Mouse (Mus musculus) kidney, embryonic 16.5 days (tissue): ENCODE data around the gene Siah2. TPM values are rescaled to one million over a fixed set of nuclear protein-coding genes. Genes with fewer than 3 reads are reported as not detected.

ENCODE experiments used
- ATAC-seq: fragments of 200-750 bp; cut with Nextera tagmentation; 2 replicates; pipeline ENCODE4 v1.8.0; 2017; ENCODE audit warnings: moderate TSS enrichment; ENCODE audit not compliant: low FRiP score, low TSS enrichment
- H3K27ac ChIP-seq: fragments of 300-500 bp; sonication (generic); 2 replicates; pipeline ENCODE4 v1.5.1; 2014; ENCODE audit warnings: low read length
- H3K27me3 ChIP-seq: fragments of 300-500 bp; sonication (generic); 2 replicates; pipeline ENCODE4 v1.6.1; 2014; ENCODE audit warnings: low read length, control low read depth, mixed read lengths; ENCODE audit not compliant: insufficient read depth
- H3K36me3 ChIP-seq: fragments of 300-500 bp; sonication (generic); 2 replicates; pipeline ENCODE4 v1.6.1; 2014; ENCODE audit warnings: low read length, control low read depth, mixed read lengths; ENCODE audit not compliant: insufficient read depth
- H3K4me1 ChIP-seq: fragments of 300-500 bp; sonication (generic); 2 replicates; pipeline ENCODE4 v1.6.1; 2014; ENCODE audit warnings: low read length, control low read depth, mixed read lengths; ENCODE audit not compliant: insufficient read depth
- H3K4me2 ChIP-seq: fragments of 300-500 bp; sonication (generic); replicated peaks from 2 replicates; pipeline ENCODE4 v1.6.1; 2014; ENCODE audit warnings: low read depth, low read length
- H3K4me3 ChIP-seq: fragments of 300-500 bp; sonication (generic); 2 replicates; pipeline ENCODE4 v1.5.1; 2014; ENCODE audit warnings: mild to moderate bottlenecking, low read length
- H3K9ac ChIP-seq: fragments of 300-500 bp; sonication (generic); replicated peaks from 2 replicates; pipeline ENCODE4 v1.6.1; 2014; ENCODE audit warnings: low read length
- H3K9me3 ChIP-seq: fragments of 300-500 bp; sonication (generic); 2 replicates; pipeline ENCODE4 v1.6.1; 2016; ENCODE audit warnings: low read length, control low read depth
- WGBS: fragments of 180-500 bp; shearing (Covaris S2); extraction: QIAGEN DNeasy Blood & Tissue Kit; methylation state at CpG from one replicate; pipeline ENCODE4 v1.1.7; 2014; 5-methylcytosine and 5-hydroxymethylcytosine counted together
- polyA plus RNA-seq: library from polyadenylated mRNA; unstranded; fragments of >200 nt; fragmentation: Nextera tagmentation; extraction: Ambion mirVana; gene quantifications from 2 replicates; pipeline ENCODE4 v1.2.1, GENCODE M21; 2015

The Siah2 gene
- polyA plus RNA-seq, 1 experiment from 2014 or later = 3.7 TPM

DNA sequence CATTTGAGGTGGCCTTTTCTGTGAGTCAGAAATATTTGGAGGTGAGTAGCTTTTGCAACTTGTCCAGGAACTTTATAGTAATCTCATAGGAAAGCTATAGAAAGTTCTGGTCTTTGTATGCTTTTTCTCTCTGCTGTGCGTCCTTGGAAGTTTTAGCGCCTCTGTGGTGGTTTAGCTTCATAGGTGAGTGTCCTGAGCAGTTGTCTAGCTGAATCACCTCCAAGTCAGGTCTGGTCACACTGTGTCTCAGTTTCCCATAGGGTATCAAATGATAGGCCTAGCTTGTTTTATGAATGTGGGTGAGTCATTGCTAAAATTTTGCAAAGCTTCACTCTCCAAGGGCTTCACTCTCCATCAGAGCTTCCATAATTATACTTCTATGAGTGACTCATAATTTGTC lies 31.5 kb upstream of the Siah2 start:
- ATAC-seq = no peak
- Histone ChIP-seq H3K4me3 (no peak overlapping the region), H3K36me3 (no peaks in the 10 kb centered on the region), H3K9ac (no peak overlapping the region), H3K4me2 (no peak overlapping the region), H3K9me3 (no peaks in the 10 kb centered on the region), H3K27ac (no peak overlapping the region), H3K4me1 (no peaks in the 10 kb centered on the region), H3K27me3 (no peaks in the 10 kb centered on the region)
- 82% methylated on average over 2 of the region's 2 CpGs for WGBS

DNA sequence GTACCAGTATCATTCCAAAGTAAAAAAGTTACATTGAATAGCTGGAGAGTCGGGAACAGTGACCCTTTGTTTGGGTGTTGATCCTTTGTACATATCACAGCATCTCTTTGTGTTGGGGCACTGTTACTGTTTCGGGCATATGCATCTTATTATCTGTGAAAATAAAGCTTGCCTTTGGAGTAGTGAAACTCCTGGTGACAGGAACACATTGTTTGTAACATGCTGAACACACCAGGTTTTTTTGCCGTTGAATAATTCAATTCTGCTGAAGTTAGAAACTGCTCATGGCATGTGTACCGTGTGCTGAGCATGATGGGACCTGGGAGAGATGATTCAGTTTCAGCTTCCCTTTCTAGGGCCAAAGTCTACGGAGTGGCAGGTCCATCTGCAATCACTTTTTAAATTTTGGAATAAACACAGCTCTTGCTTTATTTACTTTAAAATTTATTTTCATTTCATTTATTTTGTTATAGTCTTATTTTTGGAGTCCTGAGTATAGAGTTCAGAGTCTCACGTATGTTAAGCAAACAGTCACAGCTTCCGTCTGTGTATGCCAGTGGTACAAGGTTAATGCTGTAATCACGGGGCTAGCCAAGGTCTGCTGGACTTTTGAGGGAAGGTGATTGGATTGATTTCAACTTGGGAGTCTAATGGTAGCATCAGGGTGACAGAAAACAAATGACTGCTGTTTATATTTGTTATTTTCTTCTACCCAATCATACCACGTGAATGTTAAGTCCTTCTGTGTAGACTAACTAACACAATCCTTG lies 27.4 kb upstream of the Siah2 start:
- Histone ChIP-seq H3K9me3 (peaks cover 5% of the 10 kb centered on the region; the same call in 1 of the 2 replicates), H3K4me2 (no peak overlapping the region), H3K27me3 (no peaks in the 10 kb centered on the region), H3K36me3 (no peaks in the 10 kb centered on the region), H3K4me1 (no peaks in the 10 kb centered on the region), H3K27ac (no peak overlapping the region), H3K4me3 (no peak overlapping the region), H3K9ac (no peak overlapping the region)
- ATAC-seq = no peak
- WGBS = 85% methylated on average over 9 of the region's 9 CpGs

DNA sequence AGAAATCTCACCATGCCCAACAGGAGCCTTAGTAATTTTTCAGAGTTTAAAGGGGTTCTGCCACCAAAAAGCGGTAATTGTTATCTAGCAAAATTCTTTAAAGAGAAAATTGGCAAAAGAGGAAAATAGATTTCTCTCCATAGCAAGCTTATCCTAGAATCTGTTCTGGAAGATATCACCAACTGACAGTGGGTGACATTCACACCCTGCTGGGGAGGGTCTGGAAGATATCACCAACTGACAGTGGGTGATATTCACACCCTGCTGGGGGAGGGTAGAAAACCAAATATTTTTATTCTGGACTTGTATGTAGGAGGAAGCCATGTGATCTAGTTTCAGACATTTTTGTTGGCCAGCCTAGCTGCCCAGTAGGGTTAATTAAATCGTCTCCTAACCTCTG lies 24.5 kb upstream of the Siah2 start:
- 81% methylated on average over 2 of the region's 2 CpGs for WGBS
- no peaks in the 10 kb centered on the region for H3K36me3 ChIP-seq
- H3K27me3 ChIP-seq = no peaks in the 10 kb centered on the region
- no peaks in the 10 kb centered on the region for H3K4me1 ChIP-seq
- H3K4me2 ChIP-seq = no peak overlapping the region
- no peak overlapping the region for H3K27ac ChIP-seq
- H3K9ac ChIP-seq = no peak overlapping the region
- ATAC-seq = no peak
- H3K4me3 ChIP-seq = no peak overlapping the region
- H3K9me3 ChIP-seq = peaks cover 5% of the 10 kb centered on the region; the same call in 1 of the 2 replicates

DNA sequence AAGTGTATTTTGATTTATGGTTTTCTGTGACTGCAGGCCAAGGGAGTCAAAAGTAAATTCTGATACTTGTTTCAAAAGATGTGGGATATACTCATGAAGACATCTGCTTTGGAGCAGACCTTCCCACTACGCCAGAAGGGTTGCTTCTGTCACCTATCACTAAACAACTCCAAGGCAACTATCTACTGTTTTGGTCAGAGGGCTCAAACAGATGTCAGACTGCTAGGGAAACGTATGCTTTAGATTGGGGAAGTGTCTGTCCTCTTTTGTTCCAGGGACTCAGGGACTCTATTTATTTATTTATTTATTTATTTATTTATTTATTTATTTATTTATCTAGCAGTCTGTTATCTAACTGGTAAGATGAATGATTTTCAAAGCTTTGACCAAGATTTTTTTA lies 22.6 kb upstream of the Siah2 start:
- Histone ChIP-seq H3K4me3 (no peak overlapping the region), H3K4me2 (no peak overlapping the region), H3K9ac (no peak overlapping the region), H3K4me1 (no peaks in the 10 kb centered on the region), H3K9me3 (peaks cover 5% of the 10 kb centered on the region; the same call in 1 of the 2 replicates), H3K27ac (no peak overlapping the region), H3K36me3 (no peaks in the 10 kb centered on the region), H3K27me3 (no peaks in the 10 kb centered on the region)
- no peak for ATAC-seq
- whole genome bisulfite sequencing = 69% methylated on average over 2 of the region's 2 CpGs

DNA sequence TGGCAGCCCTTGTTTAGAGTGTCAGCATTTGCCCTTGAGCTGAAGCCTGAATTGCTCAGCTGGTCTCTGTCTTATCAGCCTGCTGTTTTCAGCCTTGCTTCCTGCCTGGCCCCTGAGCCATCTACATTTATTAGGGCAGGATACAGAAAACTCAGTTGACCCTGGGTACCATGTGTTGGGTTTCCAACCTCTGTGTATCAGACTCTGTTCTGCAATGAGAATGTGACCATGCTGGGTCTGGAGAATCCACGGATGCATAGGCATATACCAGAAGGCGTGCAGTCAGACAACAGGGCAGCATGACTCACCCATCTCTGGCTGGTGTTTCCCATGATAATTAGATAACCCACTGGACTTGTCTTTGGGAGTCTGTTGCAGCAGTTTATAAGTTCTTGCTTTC lies 21.8 kb upstream of the Siah2 start:
- no peaks in the 10 kb centered on the region for H3K4me1 ChIP-seq
- peaks cover 5% of the 10 kb centered on the region; the same call in 1 of the 2 replicates for H3K9me3 ChIP-seq
- H3K36me3 ChIP-seq = no peaks in the 10 kb centered on the region
- no peak overlapping the region for H3K27ac ChIP-seq
- H3K9ac ChIP-seq = no peak overlapping the region
- no peak overlapping the region for H3K4me2 ChIP-seq
- no peak for ATAC-seq
- H3K27me3 ChIP-seq = no peaks in the 10 kb centered on the region
- H3K4me3 ChIP-seq = no peak overlapping the region
- WGBS = 72% methylated on average over 2 of the region's 2 CpGs

DNA sequence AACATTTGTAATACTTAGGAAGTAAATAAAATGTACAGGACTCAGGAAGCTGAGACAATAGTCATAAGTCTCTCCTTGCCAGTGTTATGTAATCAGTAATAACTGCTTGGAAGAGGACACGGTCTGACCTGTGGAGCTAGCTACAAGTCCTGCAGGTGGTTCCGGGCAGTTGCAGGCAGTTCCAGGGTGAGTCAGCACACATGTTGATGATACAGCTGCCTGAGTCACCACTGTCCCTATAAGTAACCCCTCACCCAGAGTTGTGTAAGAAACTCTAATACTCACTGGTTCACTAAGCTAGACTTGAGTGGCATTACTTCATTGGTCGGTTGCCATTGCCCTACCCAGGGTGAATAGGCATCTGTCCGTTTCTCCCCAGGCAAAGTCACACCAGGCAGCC lies 21.0 kb upstream of the Siah2 start:
- H3K27me3 ChIP-seq = no peaks in the 10 kb centered on the region
- H3K9ac ChIP-seq = no peak overlapping the region
- no peak for ATAC-seq
- H3K4me2 ChIP-seq = no peak overlapping the region
- no peaks in the 10 kb centered on the region for H3K36me3 ChIP-seq
- H3K4me3 ChIP-seq = no peak overlapping the region
- H3K9me3 ChIP-seq = peaks cover 5% of the 10 kb centered on the region; the same call in 1 of the 2 replicates
- WGBS = 85% methylated on average over 4 of the region's 4 CpGs
- H3K4me1 ChIP-seq = no peaks in the 10 kb centered on the region
- no peak overlapping the region for H3K27ac ChIP-seq

DNA sequence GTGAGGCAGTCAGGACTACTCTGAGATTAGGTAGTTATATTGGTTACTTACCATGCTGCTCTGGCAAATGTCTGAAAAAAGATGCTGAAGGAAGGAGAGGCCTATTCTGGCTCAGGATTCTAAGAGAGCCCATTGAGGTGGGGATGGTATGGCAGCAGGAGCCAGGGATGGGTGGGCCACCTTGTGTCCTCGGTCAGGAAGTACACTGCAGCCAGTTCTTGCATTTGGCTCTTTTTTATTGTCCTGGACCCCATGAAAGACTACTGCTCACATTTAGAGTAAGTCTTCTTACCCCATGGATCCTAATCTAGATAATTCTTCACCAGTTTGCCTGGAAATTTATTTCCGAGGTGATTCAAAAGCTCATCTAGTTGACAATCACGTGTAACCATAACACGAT lies 12.3 kb upstream of the Siah2 start:
- Histone ChIP-seq H3K9ac (no peak overlapping the region), H3K27ac (no peak overlapping the region), H3K4me3 (no peak overlapping the region), H3K4me1 (no peaks in the 10 kb centered on the region), H3K36me3 (no peaks in the 10 kb centered on the region), H3K27me3 (no peaks in the 10 kb centered on the region), H3K4me2 (no peak overlapping the region), H3K9me3 (peaks cover 4% of the 10 kb centered on the region; the same call in 1 of the 2 replicates)
- 77% methylated on average over 4 of the region's 4 CpGs for WGBS
- no peak for ATAC-seq

DNA sequence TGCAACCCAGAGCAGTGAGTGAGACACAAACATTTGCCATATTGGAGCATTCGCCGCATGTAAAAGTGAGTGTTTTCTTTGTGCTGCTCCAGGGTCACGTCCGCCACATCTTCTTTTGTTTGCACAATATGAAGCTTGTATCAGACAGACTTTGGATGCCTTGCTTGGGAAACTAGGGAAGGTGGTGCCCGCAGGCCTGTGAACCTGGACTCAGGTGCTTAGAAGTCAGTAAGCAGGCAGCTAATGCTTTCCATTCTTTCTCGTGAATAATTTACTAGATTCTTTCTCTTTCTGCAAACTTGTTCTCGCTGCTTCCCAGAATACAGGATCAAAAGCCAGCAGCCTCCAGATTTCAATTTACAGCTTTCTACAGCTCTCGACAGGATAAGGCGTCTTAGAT lies 11.5 kb upstream of the Siah2 start:
- no peak overlapping the region for H3K9ac ChIP-seq
- no peak for ATAC-seq
- H3K4me2 ChIP-seq = no peak overlapping the region
- no peaks in the 10 kb centered on the region for H3K4me1 ChIP-seq
- no peaks in the 10 kb centered on the region for H3K27me3 ChIP-seq
- H3K4me3 ChIP-seq = no peak overlapping the region
- no peak overlapping the region for H3K27ac ChIP-seq
- WGBS = 73% methylated on average over 9 of the region's 9 CpGs
- H3K9me3 ChIP-seq = peaks cover 4% of the 10 kb centered on the region; the same call in 1 of the 2 replicates
- H3K36me3 ChIP-seq = no peaks in the 10 kb centered on the region

DNA sequence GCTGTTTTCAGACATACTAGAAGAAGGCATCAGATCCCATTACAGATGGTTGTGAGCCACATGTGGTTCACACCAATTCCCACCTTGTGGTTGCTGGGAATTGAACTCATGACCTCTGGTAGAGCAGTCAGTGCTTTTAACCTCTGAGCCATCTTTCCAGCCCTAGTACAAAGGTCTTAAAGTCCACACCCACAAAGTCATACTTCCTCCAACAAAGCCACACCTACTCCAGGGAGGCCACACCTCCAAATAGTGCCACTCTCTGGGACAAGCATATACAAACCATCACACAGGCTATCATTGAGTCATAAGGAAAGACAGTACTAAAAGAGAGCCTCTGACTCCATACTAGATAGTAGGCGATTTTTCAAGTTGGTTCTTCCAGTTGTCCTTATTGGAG lies 10.1 kb upstream of the Siah2 start:
- H3K27ac ChIP-seq = no peak overlapping the region
- H3K4me1 ChIP-seq = no peaks in the 10 kb centered on the region
- peaks cover 4% of the 10 kb centered on the region; the same call in 1 of the 2 replicates for H3K9me3 ChIP-seq
- no peaks in the 10 kb centered on the region for H3K36me3 ChIP-seq
- H3K4me3 ChIP-seq = no peak overlapping the region
- no peak overlapping the region for H3K9ac ChIP-seq
- WGBS = 96% methylated on average over 1 of the region's 1 CpGs
- ATAC-seq = no peak
- H3K27me3 ChIP-seq = no peaks in the 10 kb centered on the region
- no peak overlapping the region for H3K4me2 ChIP-seq

DNA sequence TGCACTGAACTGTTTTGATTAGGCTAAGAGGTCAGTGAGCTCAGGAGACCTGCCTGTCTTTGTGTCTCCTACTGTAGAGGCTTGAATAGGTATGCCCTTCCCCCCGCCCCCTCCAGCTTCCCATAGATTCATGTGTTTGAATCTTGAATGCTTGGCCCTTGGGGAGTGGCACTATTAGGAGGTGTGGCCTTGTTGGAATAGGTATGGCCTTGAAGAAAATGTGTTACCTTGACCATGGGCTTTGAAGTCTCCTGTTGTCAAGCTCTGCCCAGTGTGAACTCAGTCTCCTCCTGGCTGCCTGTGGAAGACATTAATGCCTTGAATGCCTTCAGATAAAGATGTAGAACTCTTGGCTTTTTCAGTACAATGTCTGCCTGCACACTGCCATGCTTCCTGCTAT lies 9.2 kb upstream of the Siah2 start:
- Histone ChIP-seq H3K9ac (no peak overlapping the region), H3K27me3 (no peaks in the 10 kb centered on the region), H3K9me3 (peaks cover 4% of the 10 kb centered on the region; the same call in 1 of the 2 replicates), H3K4me3 (no peak overlapping the region), H3K36me3 (no peaks in the 10 kb centered on the region), H3K4me1 (no peaks in the 10 kb centered on the region), H3K4me2 (no peak overlapping the region), H3K27ac (no peak overlapping the region)
- 88% methylated on average over 1 of the region's 1 CpGs for WGBS
- ATAC-seq = no peak
